Mouse (Mus musculus) testis, adult 2 months (tissue): ENCODE measurements around the gene Ptpro. TPM values are rescaled to one million over a fixed set of nuclear protein-coding genes. Genes with fewer than 3 reads are reported as not detected.

ENCODE experiments used
- H3K27ac ChIP-seq: fragments of 200-500 bp; 2 replicates; pipeline ENCODE4 v1.5.1; 2012; ENCODE audit warnings: low read depth, low read length; ENCODE audit not compliant: control insufficient read depth, insufficient read depth
- H3K27me3 ChIP-seq: fragments of 200-500 bp; 2 replicates; pipeline ENCODE4 v1.6.1; 2012; ENCODE audit warnings: mild to moderate bottlenecking, low read length, moderate library complexity; ENCODE audit not compliant: control insufficient read depth, insufficient read depth
- H3K36me3 ChIP-seq: fragments of 200-500 bp; 2 replicates; pipeline ENCODE4 v1.6.1; 2012; ENCODE audit warnings: mild to moderate bottlenecking, low read length; ENCODE audit not compliant: control insufficient read depth, insufficient read depth
- H3K4me1 ChIP-seq: fragments of 200-500 bp; 2 replicates; pipeline ENCODE4 v1.6.1; 2012; ENCODE audit warnings: low read length; ENCODE audit not compliant: control insufficient read depth, insufficient read depth
- H3K4me3 ChIP-seq: fragments of 200-500 bp; 2 replicates; pipeline ENCODE4 v1.5.1; 2012; ENCODE audit warnings: low read depth, mild to moderate bottlenecking, low read length, moderate library complexity, mixed read lengths; ENCODE audit not compliant: control insufficient read depth
- CTCF ChIP-seq: fragments of 200-500 bp; IDR thresholded peaks from 2 replicates; pipeline ENCODE4 v1.5.1; 2012; ENCODE audit warnings: low read depth, mild to moderate bottlenecking, inconsistent platforms, low read length, moderate library complexity; ENCODE audit not compliant: control insufficient read depth, insufficient read depth, insufficient replicate concordance
- POLR2A ChIP-seq: fragments of 200-500 bp; IDR thresholded peaks from 2 replicates; pipeline ENCODE4 v1.6.1; 2012; ENCODE audit warnings: low read depth, mild to moderate bottlenecking, inconsistent platforms, low read length, moderate library complexity; ENCODE audit not compliant: control insufficient read depth
- polyA plus RNA-seq: library from polyadenylated mRNA; depleted of rRNA; stranded (reverse); fragments of >200 nt; gene quantifications from 2 replicates; pipeline ENCODE4 v1.2.3, GENCODE M21; 2012

Gene Ptpro
- polyA plus RNA-seq, 1 experiment: 1.6 TPM

DNA sequence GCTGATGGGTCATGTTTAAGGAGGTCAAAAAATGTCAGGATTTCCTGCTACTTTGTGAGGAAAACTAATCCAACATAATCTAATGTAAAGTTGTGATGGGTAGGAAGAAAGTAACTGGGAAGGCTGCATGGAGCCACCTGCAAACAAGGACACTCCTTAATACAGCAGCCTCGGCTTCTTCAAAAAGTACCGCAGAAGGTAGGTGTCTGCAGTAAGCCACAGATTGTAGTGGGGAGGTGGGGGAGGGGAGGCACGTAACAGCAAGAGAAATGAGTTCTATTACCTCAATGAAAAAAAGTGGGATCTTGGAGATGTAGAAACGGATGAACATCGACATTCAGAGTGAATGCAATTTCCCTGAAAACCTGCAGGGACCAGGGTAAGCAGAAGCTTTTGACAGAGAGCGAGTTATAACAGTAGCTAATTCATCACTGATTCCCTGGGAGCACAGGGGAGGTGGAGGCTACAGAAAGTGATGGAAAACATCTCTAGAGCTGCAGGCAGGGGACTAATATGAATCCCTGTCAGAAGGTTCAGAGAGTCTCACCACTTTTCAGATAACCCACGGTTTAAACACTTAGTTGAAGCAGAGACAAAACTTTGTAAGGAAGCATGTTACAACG is 34.2 kb upstream of the Ptpro start:
- H3K27me3 ChIP-seq: no peaks in the 10 kb centered on the region
- no peak overlapping the region for H3K4me3 ChIP-seq
- TF ChIP-seq CTCF (no peak), POLR2A (no peak)
- H3K27ac ChIP-seq: no peak overlapping the region
- H3K36me3 ChIP-seq: no peaks in the 10 kb centered on the region
- H3K4me1 ChIP-seq: no peaks in the 10 kb centered on the region

DNA sequence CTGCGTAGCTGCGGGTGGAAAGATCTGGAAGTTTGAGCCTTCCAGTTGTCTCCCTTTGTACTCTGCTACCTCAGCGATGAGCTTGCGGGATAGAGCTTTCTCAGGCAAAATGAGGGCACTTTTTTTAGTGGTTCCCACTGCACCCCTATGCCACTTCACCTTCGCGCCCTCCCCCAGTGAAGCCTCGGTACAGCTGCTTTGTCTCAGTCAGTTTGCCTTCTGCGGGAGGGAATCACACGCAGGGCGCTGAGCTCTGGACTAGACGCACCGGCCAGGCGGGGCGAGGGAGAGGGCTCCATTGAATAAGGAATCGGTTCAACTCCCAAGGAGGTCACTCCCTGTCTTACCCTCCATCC is 746 bp downstream of the Ptpro start:
- Histone ChIP-seq H3K36me3 (no peaks in the 10 kb centered on the region), H3K27me3 (no peaks in the 10 kb centered on the region), H3K27ac (no peak overlapping the region), H3K4me1 (peaks cover 9% of the 10 kb centered on the region), H3K4me3 (peak overlapping the region; percentile 27; the same call in 1 of the 2 replicates)
- TF ChIP-seq POLR2A (no peak), CTCF (no peak)

DNA sequence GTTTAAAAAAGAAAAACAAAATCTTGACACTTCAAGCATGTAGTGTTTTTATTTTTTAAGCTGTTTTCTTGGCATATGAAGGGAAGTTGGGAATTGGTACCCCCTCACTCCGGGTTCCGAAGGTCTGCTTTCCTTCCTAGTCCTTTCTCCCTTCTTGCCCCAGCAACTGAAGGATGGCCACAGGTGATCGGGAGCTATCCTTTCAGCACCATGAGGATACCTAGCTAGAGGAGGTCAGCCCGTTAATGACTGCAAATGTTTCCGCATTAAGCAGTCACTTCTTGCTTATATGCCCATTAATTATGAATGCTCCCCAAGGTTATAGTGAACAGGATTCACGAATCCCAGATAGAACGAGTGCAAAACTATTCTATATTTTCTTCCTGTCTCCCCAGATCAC is 1.3 kb downstream of the Ptpro start:
- Histone ChIP-seq H3K36me3 (no peaks in the 10 kb centered on the region), H3K4me1 (peaks cover 9% of the 10 kb centered on the region), H3K4me3 (no peak overlapping the region), H3K27me3 (no peaks in the 10 kb centered on the region), H3K27ac (no peak overlapping the region)
- no peak for TF ChIP-seq CTCF
- TF ChIP-seq POLR2A: no peak

DNA sequence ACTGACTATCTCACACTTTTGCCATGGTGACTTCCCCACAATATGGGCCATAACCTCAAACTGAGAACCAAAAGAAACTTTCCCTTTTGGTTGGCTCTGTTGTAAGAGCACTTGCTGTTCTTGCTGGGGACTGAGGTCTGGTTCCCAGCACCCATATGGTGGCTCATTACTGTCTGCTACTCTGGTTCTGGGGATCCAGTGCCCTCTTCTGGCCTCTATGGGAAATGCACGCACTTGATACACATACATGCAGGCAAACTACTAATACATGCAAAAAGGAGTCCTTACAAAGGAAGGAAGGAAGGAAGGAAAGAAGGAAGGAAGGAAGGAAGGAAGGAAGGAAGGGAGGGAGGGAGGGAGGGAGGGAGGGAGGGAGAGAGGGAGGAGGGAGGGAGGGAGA is 8.9 kb downstream of the Ptpro start:
- H3K36me3 ChIP-seq: no peaks in the 10 kb centered on the region
- H3K4me1 ChIP-seq: no peaks in the 10 kb centered on the region
- H3K27ac ChIP-seq: no peak overlapping the region
- TF ChIP-seq CTCF (peak; percentile 41; the same call in 1 of the 2 replicates), POLR2A (no peak)
- H3K27me3 ChIP-seq: no peaks in the 10 kb centered on the region
- H3K4me3 ChIP-seq: no peak overlapping the region

GRCm38 (mm10) chr6:137262087-137262486 is 10.0 kb downstream of the Ptpro start:
- Histone ChIP-seq H3K36me3 (no peaks in the 10 kb centered on the region), H3K27me3 (no peaks in the 10 kb centered on the region), H3K4me1 (no peaks in the 10 kb centered on the region), H3K4me3 (no peak overlapping the region), H3K27ac (no peak overlapping the region)
- TF ChIP-seq CTCF (no peak), POLR2A (no peak)

DNA sequence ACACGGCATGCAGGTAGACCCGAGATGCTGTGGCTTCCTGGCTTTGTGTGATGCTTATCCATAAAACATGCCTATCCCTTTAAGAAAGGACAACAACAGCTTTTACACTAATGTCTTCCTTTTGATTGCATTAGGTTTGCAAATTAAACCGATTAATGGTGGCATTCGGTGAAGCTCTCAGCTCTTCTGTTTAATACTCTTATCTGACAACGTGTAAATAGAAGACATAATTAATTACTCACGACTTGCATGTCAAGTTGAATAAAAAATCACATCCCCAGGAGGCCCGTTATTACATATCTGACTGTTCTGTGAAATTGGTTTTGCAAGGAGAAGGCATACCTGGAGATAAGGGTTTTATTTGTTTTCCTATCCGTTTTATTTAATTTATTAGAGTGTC is 15.9 kb downstream of the Ptpro start:
- H3K4me3 ChIP-seq: no peak overlapping the region
- H3K27ac ChIP-seq: no peak overlapping the region
- no peaks in the 10 kb centered on the region for H3K36me3 ChIP-seq
- no peaks in the 10 kb centered on the region for H3K4me1 ChIP-seq
- no peaks in the 10 kb centered on the region for H3K27me3 ChIP-seq
- no peak for TF ChIP-seq POLR2A
- TF ChIP-seq CTCF: no peak

DNA sequence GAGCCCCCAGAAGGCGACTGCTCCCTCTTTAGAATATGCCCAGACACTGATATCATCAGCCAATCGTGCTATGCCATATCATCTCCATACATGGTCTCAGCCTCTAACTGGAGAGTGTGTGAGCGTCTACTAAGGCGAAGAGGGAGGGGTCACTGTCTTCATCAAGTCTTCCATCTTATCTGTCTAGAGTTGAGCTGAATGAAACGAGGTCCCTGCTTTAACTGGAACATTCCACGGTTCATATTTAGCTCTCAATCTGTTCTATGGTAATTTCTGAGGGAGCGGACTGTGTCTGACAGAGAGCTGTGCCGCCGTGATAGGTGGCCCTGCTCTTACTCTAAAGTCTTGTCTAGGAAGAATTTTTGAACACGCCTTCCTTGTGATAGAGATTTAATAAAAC is 16.5 kb downstream of the Ptpro start:
- Histone ChIP-seq H3K27me3 (no peaks in the 10 kb centered on the region), H3K4me3 (no peak overlapping the region), H3K27ac (no peak overlapping the region), H3K4me1 (no peaks in the 10 kb centered on the region), H3K36me3 (no peaks in the 10 kb centered on the region)
- no peak for TF ChIP-seq CTCF
- no peak for TF ChIP-seq POLR2A

- Histone ChIP-seq H3K4me1 (no peaks in the 10 kb centered on the region), H3K36me3 (no peaks in the 10 kb centered on the region), H3K27me3 (no peaks in the 10 kb centered on the region), H3K4me3 (no peak overlapping the region), H3K27ac (no peak overlapping the region)
- TF ChIP-seq CTCF: no peak
- no peak for TF ChIP-seq POLR2A
Observed at GRCm38 (mm10) chr6:137272513-137272912, 20.4 kb downstream of the Ptpro start.
